Mouse (Mus musculus) layer of hippocampus, postnatal 10 days (tissue): Measurements from ENCODE around the gene Calm1. TPM values are rescaled to one million over a fixed set of nuclear protein-coding genes. Genes with fewer than 3 reads are reported as not detected.
A peak's percentile ranks its signal among the peaks of the same experiment; 100 is the strongest.
"Not testable (repeated sequence)": the region's sequence is repeated elsewhere in the genome, so short reads cannot be mapped to it uniquely, and the experiment has no call there.

Source experiments
- DNase-seq, 2 experiments: peaks; one replicate each; pipeline ENCODE4 v3.0.0; 2021; ENCODE audit warnings: low spot score in 2 of 2
- long read RNA-seq: library from polyadenylated mRNA; stranded (forward); transcript quantifications from one replicate; pipeline ENCODE4 v2.0.0, GENCODE M21; 2023
- total RNA-seq, 2 experiments: library from RNA; stranded (reverse); gene quantifications; 2 replicates each; pipeline ENCODE4 v1.2.3; 2021

The Calm1 gene
- total RNA-seq, result 1,000 to 10,000 TPM; 1,868 to 2,057 TPM
- long read RNA-seq, full-length matches to known transcripts, result 5,428 of 6,436 reads
- long read RNA-seq, partial matches to known transcripts, result 963 of 6,436 reads
- long read RNA-seq, other reads (novel, unspliced or antisense), result 45 of 6,436 reads

- peak; percentile 97 to 99 for DNase-seq
These were observed at the start of gene Calm1 for GRCm38 (mm10) chr12:100198967-100199660. Calm1 (plus strand) TSS chr12:100199435.

- DNase-seq, result no peak
These were observed 46.8 kb upstream of the Calm1 start for GRCm38 (mm10) chr12:100152466-100152865.

DNA sequence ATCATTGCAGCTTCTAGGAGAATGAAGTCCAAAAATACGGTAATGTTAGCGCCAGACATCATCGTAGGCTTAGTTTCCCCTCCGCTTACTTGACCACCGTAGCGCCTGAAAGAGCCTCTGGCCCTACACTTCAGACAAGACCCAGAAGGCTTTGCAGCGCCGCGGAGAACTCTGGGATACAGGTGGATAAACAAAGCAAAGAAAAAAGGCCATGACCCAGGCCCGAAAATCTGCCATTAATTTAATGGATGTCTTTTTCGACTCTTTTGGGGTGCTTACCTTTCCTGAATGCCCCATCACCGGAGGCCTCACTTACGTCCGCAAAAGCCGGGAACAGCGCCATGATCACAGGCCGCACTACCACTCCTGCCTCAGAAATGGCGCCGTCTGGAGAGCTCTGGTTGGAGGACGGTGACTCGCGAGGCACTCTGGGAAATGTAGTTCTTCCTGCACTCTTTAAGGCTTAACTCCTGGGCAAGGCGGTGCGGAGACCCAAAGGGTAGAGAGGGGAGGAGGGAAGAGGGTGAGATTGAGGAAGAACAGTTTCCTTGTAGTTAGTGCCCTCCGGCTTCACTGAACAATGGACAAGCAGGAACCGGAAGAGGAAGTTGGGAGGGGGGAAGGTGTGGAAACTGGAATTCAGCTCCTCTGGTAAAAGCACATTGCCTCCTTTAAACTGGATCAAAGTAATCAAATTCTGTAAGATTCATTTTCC lies 39.8 kb upstream of the Calm1 start, which contains the start of gene Nrde2:
Gene Nrde2 (minus strand): TSS at position 393 of the 715 bp plus-strand sequence.
- peak; percentile 87 to 89 for DNase-seq

DNA sequence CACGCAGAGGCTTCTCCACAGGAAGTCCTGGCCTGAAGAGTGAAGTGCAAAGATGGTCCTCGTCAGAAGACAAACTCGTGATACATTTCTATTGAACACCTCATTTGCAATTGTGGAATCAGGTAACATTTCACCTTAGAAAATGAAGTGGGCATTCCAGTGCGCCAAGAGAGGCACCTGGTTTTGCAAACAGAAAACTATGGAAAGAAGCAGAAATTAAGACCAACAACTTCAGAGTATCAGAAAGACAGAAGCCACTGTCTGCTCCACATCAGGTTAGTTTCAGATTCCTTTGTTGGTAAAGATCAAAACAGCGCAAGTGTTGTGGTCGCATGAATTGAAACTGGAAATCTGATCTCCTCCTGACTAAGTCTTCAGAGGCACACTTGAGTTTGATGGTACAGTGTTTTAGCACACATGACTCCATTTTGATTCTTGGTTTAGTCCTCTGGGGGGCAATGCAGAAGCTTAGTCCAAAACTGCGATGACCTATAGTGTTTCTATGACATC lies 34.2 kb upstream of the Calm1 start:
- no peak for DNase-seq

DNA sequence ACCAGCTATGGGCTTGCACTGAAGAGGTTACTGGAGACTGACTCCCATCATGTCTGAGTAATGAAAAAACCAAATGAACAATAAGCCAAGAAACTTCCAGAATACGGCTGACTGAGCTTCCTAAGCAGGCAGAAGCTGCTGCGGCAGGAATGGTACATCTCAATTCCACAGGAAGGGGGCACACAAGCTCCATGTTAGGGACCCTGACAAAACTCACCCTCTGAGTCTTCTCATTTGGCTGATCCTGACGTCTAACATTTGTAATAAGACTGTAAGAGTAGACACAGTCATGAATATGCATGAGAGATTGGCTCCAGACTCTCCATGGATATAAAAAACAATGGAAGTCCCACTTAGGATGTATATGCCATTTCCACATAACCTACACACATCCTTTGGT lies 33.1 kb upstream of the Calm1 start:
- peak; percentile 73 to 80 for DNase-seq

DNA sequence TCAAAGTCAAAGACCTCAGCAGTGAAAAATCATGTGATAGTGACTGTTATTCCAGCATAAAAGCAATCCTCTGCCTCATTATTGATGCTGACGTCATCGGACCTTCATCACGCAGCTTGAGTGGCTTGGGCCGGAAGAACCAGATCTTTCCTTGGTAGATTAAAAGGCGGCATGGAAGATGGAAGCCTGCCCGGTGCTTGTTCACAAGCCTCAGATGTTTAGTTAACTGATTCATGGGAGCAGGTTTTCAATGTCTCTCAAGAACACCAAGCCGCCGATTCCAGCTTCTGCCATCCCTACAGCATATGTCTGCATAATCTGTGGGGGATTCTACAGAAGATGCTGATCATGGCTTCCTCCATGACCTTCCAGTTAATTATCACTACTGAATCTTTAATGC lies 32.3 kb upstream of the Calm1 start:
- peak; percentile 41 to 53 for DNase-seq

DNA sequence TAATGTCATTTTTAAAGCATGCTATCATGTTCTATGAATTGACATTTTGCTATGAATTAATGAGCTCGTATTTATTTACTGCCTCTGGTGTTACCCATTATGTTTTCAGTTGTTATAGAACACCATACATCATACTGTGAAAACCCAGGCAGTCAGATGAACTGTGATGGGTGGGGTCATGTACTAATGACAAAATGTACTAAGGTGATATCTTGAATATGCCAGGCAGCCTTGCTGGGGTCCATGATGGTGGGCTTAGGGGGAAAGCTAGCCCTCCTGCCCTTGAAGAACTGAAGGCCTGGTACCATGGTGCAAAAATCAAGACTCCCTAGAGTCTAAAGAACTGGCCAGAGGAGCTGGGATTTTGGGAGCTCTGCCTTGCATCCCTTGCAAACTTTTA lies 31.7 kb upstream of the Calm1 start:
- no peak for DNase-seq

GRCm38 (mm10) chr12:100167931-100168871 lies 31.0 kb upstream of the Calm1 start:
- no peak for DNase-seq

- DNase-seq, result no peak
These were observed 26.8 kb upstream of the Calm1 start for GRCm38 (mm10) chr12:100172481-100172880.

DNA sequence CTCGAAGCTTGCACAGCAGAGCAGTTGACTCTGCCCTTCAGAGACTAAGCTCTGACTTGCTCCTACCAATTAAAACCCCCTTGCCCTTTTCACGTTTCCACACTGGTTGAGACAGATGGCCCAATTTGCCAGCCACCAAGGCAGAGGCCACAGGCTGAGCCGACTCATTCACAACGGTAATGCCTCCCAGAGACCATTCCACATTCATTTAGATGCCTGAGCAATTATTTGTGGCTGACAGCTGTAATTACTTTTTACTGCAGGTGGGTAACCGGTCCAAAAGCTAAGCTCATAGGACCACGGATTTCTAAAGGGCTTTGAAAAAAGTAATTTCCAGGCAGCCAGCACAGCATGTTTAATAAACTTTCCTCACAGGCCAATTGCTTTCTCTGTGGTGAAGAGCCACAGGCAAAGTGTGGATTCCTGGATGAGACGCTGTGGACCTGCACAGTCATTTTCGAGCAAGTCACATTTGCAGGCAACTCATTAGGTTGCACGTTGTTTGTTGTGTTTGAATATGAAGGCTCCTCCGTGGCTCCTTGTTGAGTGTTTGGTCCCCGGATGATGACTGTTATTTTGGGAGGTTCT lies 22.7 kb upstream of the Calm1 start:
- no peak for DNase-seq

GRCm38 (mm10) chr12:100178898-100179440 lies 20.3 kb upstream of the Calm1 start:
- DNase-seq, result no peak

DNA sequence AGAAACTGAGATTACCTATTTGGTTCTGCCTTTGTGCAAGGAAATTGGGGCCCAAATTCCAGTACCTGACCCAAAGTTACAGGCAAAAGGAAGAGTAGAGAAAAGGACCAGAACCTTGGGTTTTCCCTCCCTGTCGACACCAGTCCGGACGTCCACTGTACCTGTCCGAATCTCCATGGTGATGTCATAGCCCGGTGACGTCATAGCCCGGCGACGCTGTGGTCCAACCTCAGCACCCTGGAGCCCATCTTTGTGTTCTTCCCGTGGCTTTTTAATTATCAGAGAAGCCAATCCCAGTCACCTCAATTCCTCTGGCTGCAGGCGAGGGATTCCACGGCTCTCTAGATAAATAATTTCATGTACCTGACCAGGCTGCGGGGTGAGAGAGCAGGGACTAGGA lies 18.4 kb upstream of the Calm1 start:
- no peak for DNase-seq

- DNase-seq, result no peak
These were observed 16.6 kb upstream of the Calm1 start for GRCm38 (mm10) chr12:100182676-100183075.

- DNase-seq, result no peak
These were observed 15.3 kb upstream of the Calm1 start for GRCm38 (mm10) chr12:100183970-100184369.

DNA sequence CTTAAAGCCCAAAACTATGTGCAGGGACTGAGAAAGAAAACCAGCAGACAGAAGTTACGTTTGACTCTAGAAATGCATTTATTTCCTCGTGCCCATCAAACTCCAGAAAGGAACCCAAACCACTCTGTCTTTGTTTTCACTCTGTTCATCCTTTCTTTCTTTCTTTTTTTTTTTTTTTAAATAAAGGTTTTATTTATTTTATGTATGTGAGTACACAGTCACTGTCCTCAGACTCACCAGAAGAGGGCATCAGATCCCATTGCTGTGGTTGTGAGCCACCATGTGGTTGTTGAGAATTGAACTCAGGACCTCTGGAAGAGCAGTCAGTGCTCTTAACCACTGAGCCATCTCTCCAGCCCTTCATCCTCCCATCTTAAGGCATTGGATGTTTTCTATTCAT lies 14.3 kb upstream of the Calm1 start:
- not testable (repeated sequence) for DNase-seq

DNA sequence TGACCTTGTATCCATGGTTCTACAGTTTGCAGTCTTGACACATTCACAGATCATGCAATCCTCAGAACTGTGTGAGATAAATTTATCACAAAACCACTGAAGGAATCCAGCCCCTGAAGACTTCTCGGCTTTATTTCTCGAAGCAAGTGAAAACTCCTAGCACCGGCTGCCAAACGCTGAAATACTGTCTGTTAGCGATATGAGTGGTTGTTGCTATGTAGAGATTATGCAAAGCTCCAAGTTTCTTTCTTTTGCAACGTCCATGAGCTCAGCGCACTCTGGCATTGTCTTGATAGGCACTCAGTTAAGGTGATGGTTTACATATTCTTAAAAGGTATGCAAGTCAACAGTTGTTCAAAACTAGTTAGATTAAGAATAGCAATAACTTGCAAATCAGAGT lies 13.3 kb upstream of the Calm1 start:
- DNase-seq, result no peak

DNA sequence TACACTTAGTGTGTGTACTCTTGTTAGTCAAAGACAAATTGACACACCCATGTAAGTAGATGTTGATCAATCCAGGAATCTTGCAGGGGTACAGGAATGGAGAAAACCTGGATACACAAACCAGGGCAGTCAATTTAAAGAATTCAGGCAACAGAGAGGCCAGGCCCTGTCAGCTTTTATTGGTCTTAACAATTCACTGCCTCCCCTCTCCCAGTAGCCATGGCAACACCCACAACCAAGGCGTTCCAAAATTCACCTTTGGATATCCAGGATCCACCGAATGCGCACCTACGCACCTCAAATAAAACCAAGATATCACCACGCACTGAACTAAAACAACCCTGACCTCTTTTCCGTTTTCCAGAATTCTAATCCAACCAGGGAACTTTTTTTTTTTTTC lies 12.9 kb upstream of the Calm1 start:
- peak in 1 of 2 experiments; percentile 34 for DNase-seq

DNA sequence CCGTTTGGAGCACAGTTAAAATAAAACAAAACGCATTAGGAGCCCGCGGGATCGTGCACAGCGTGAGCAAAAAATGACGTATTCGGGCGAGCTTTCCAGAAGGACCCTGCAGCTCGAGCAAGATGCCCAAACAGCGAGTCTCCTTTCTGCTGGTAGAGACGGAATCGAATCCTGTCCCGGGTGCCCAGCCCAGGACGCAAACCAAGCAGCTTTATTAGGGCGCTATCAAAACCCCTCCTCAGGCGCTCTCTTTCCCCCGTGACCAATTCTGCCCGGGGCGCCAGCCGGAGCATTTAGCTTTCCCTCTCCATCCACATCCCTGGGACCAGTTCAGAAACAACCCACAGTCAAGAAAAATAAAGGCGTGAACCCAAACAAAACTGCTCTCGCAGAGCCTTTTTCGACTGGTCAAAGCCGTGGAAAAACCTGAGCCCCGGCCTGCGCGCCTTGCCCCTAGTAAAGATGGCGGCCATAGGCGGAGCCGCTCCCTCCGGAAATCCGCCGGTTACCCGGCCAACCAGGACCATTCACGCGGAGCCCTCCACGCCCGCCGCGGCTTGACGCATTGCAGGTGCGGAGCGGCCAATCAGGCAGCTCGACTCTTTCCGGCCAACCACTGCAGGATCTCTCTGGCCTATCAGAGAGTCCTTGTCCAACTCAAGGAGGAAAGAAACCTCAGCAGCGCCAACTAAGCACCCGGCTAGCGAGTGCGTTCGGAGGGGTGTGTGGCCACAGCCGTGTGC lies 12.1 kb upstream of the Calm1 start:
- DNase-seq, result peak; percentile 98 to 99

GRCm38 (mm10) chr12:100187756-100188430 lies 11.3 kb upstream of the Calm1 start:
- no peak for DNase-seq
